Mouse (Mus musculus): ENCODE results near the gene Cd80. TPM values are rescaled to one million over a fixed set of nuclear protein-coding genes. Genes with fewer than 3 reads are reported as not detected.

Gene Cd80
- 0.30 and 0.39 TPM in 2 replicates for polyA plus RNA-seq (2014; fragmentation: Nextera tagmentation; extraction: Ambion mirVana)

DNA sequence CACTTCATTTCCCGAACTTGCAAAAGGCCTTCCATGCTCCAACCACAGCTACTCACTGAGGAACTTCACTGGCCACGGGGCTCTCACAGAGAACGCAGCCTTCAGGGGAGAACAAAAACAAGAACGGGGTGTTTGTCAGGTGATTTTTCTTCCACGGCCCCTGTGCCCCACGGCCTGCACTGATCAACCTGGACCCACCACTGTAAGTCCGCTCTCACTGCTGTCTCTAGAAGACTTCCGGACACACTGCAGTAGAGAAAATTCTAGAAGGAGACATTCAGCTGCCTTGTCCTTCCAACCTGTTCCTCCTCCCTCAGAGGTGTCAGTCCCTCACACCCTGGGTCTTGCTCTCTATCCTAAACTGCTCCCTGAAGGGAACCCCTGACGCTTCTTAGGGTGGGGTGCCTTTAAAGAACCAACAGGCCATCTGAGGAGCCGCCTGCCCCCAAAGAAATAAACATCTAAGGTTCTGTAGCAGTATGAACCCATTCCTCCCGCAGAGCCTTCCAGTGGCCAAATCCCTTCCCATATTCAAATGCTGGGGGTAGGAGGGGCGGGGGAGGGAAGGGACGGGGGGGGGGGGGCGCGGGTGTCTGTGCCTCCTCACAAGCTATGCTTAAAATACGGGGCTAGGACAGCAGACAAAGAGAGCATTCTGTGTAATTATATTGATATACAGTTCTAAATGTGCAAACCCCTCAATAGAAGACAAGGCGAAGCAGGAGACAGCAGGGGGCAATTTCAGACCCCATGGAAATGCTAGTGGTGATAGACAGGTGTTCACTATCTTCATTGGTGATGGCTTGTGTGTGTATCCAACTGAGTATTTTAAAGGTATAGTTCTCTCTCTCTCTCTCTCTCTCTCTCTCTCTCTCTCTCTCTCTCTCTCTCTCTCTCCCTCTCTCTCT, at the start of gene Cd80:
Gene Cd80, plus strand, starts transcription at position 51 of the 908 bp plus-strand sequence.
- DNase-seq (no peak), ATAC-seq (ENCODE audit: insufficient read depth) (no peak)
- Histone ChIP-seq H3K4me1 (ENCODE audit: insufficient read depth) (no peaks in the 10 kb centered on the region), H3K4me3 (ENCODE audit: low read depth, low read length) (no peak within 1 kb of the TSS), H3K27ac (ENCODE audit: low read depth) (no peak within 1 kb of the TSS), H3K36me3 (ENCODE audit: insufficient read depth) (no peaks in the 10 kb centered on the region), H3K27me3 (ENCODE audit: insufficient read depth, low read length) (no peaks in the 10 kb centered on the region), H3K4me2 (no peak within 1 kb of the TSS), H3K9ac (no peak within 1 kb of the TSS; the same call in 1 of the 2 replicates), H3K9me3 (ENCODE audit: low read depth, low read length) (no peaks in the 10 kb centered on the region)
- no peak for TF ChIP-seq CTCF (IDR thresholded peaks at IDR 0.05; ENCODE audit: low read depth)
- 61% methylated on average over 16 of the region's 17 CpGs for WGBS

DNA sequence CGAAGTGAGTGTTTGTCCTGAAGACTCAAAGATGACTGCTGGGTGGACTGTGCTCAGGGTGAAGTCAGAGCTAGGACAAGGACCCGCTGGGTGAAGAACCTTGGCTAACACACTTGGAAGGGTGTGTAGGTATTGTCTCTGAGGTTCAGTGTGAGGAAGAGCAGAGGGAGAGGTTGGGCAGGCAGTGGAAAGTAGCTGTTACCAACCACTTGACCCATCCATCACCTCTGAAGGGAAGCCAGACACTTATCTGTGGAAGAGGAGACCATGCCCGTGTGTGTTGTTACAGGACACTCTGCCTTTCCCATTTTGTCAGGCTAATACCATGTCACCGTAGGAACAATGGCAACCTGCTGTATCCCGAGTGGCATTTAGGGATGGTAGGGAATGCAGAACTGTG, 49.1 kb upstream of the Cd80 start:
- ATAC-seq (ENCODE audit: insufficient read depth) (no peak), DNase-seq (no peak)
- no peak for TF ChIP-seq CTCF (IDR thresholded peaks at IDR 0.05; ENCODE audit: low read depth)
- WGBS: 62% methylated on average over 5 of the region's 5 CpGs
- no peaks in the 10 kb centered on the region for H3K9me3 ChIP-seq (ENCODE audit: low read depth, low read length)
- H3K27ac ChIP-seq (ENCODE audit: low read depth): no peak overlapping the region
- H3K36me3 ChIP-seq (ENCODE audit: insufficient read depth): no peaks in the 10 kb centered on the region
- no peaks in the 10 kb centered on the region for H3K27me3 ChIP-seq (ENCODE audit: insufficient read depth, low read length)
- H3K4me2 ChIP-seq: no peak overlapping the region
- H3K4me1 ChIP-seq (ENCODE audit: insufficient read depth): no peaks in the 10 kb centered on the region
- no peak overlapping the region for H3K4me3 ChIP-seq (ENCODE audit: low read depth, low read length)
- no peak overlapping the region for H3K9ac ChIP-seq

DNA sequence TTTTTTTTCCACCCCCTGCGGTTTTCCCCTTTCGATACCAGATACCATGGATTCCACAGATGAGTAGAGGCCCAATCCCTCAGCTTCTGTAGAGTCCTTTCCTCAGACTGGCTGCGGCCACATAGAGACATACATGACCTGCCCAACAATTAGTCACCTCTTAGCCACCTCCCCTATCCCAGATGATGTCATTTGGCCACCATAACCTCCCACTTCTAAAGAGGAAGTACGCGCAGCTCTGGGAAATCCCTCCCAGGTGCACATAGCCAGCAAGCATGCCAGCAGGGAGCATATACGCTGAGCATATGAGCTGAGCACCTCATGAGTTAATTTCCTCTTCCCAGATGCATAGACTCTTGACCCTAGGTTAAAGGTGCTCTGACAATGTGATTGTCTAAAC, 48.7 kb upstream of the Cd80 start:
- no peak overlapping the region for H3K4me2 ChIP-seq
- H3K4me3 ChIP-seq (ENCODE audit: low read depth, low read length): no peak overlapping the region
- no peaks in the 10 kb centered on the region for H3K36me3 ChIP-seq (ENCODE audit: insufficient read depth)
- ATAC-seq (ENCODE audit: insufficient read depth) (no peak), DNase-seq (no peak)
- no peaks in the 10 kb centered on the region for H3K4me1 ChIP-seq (ENCODE audit: insufficient read depth)
- no peak overlapping the region for H3K9ac ChIP-seq
- TF ChIP-seq CTCF (IDR thresholded peaks at IDR 0.05; ENCODE audit: low read depth): no peak
- 73% methylated on average over 6 of the region's 6 CpGs for WGBS
- H3K9me3 ChIP-seq (ENCODE audit: low read depth, low read length): no peaks in the 10 kb centered on the region
- H3K27ac ChIP-seq (ENCODE audit: low read depth): no peak overlapping the region
- no peaks in the 10 kb centered on the region for H3K27me3 ChIP-seq (ENCODE audit: insufficient read depth, low read length)

DNA sequence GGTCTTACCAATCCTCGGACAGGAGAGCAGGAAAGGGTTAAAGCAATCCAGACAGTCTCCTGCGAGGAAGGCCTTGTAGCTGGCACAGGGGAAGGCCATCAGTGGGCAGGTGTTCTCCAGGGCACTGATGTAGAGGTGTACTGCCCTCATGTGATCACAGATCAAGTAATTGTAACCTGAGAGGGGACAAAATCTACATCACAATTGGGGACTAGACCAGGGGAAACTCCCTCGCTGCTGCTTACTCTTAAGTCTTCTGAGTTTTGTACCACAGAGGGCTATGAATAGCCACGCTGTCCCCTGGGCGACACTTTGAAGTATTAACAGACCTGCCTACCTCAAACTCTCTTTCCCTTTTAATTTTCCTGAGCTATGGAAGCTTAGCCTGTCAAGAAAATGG, 47.8 kb upstream of the Cd80 start:
- Histone ChIP-seq H3K27ac (ENCODE audit: low read depth) (no peak overlapping the region), H3K4me2 (no peak overlapping the region), H3K4me3 (ENCODE audit: low read depth, low read length) (no peak overlapping the region), H3K36me3 (ENCODE audit: insufficient read depth) (no peaks in the 10 kb centered on the region), H3K4me1 (ENCODE audit: insufficient read depth) (no peaks in the 10 kb centered on the region), H3K9me3 (ENCODE audit: low read depth, low read length) (no peaks in the 10 kb centered on the region), H3K27me3 (ENCODE audit: insufficient read depth, low read length) (no peaks in the 10 kb centered on the region), H3K9ac (no peak overlapping the region)
- ATAC-seq (ENCODE audit: insufficient read depth) (no peak), DNase-seq (no peak)
- 45% methylated on average over 5 of the region's 5 CpGs for WGBS
- TF ChIP-seq CTCF (IDR thresholded peaks at IDR 0.05; ENCODE audit: low read depth): no peak

DNA sequence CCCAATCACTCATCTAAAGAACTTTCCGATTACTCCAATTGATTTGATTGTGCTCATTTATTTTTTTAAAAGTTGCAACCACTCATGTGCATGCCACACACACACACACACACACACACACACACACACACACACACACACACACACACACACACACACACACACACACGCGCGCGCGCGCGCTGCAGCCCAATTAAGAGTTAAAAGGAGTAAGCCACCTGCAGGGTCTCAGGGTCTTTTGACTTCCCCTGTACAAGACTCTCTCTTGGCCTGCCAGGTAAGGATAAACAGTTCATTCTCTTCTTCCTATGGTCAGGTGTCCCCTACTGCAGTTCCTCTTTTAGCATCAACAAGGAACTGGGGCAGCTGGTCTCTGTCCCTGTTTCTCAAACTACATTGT, 46.9 kb upstream of the Cd80 start:
- Histone ChIP-seq H3K36me3 (ENCODE audit: insufficient read depth) (no peaks in the 10 kb centered on the region), H3K27ac (ENCODE audit: low read depth) (no peak overlapping the region), H3K27me3 (ENCODE audit: insufficient read depth, low read length) (no peaks in the 10 kb centered on the region), H3K4me1 (ENCODE audit: insufficient read depth) (no peaks in the 10 kb centered on the region), H3K4me2 (no peak overlapping the region), H3K9me3 (ENCODE audit: low read depth, low read length) (no peaks in the 10 kb centered on the region), H3K9ac (no peak overlapping the region), H3K4me3 (ENCODE audit: low read depth, low read length) (no peak overlapping the region)
- no peak for TF ChIP-seq CTCF (IDR thresholded peaks at IDR 0.05; ENCODE audit: low read depth)
- no peak for DNase-seq
- ATAC-seq (ENCODE audit: insufficient read depth): no peak
- 92% methylated on average over 8 of the region's 8 CpGs for WGBS

DNA sequence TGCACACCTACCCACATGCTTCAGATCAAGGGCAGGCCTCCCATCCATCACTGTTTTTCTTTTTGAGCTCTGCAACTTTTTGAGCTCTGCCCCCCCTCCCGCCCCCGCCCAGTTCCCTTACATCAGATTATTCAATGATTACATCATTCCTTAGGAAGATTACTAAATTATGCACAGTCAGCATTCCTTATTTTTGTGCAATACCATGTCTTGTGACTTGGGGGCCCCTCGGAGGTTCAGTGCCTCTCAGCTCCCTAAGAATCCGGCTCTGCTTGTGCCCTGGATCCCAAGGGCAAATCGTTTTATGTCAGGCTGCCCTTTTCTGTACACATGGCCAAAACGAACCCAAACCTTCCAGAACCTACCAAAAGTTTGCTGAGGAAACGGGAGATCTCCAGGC, 40.4 kb upstream of the Cd80 start:
- H3K27ac ChIP-seq (ENCODE audit: low read depth): no peak overlapping the region
- H3K27me3 ChIP-seq (ENCODE audit: insufficient read depth, low read length): no peaks in the 10 kb centered on the region
- H3K4me2 ChIP-seq: no peak overlapping the region
- no peaks in the 10 kb centered on the region for H3K4me1 ChIP-seq (ENCODE audit: insufficient read depth)
- H3K9ac ChIP-seq: no peak overlapping the region
- DNase-seq: no peak
- no peak for TF ChIP-seq CTCF (IDR thresholded peaks at IDR 0.05; ENCODE audit: low read depth)
- H3K36me3 ChIP-seq (ENCODE audit: insufficient read depth): no peaks in the 10 kb centered on the region
- no peak overlapping the region for H3K4me3 ChIP-seq (ENCODE audit: low read depth, low read length)
- no peak for ATAC-seq (ENCODE audit: insufficient read depth)
- WGBS: 74% methylated on average over 7 of the region's 7 CpGs
- H3K9me3 ChIP-seq (ENCODE audit: low read depth, low read length): no peaks in the 10 kb centered on the region

DNA sequence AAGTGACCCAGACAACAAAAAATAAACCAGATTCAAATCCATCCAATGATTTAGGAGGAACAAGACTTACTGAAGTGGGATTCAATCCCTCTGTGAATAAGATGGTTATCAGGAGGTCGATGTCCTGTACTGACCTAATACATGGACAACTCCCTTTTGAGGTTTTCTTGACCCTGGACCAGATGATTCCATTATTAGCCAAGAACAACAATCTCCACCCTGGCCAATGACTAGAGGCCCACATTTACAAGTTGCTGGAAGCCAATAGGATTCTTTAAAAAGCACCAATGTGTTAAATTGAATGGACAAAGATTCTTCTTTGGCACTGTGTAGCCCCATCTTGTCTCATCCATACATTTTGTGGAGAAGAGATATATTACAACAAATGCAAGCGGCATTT, 30.0 kb upstream of the Cd80 start:
- no peaks in the 10 kb centered on the region for H3K9me3 ChIP-seq (ENCODE audit: low read depth, low read length)
- H3K9ac ChIP-seq: no peak overlapping the region
- H3K4me1 ChIP-seq (ENCODE audit: insufficient read depth): no peaks in the 10 kb centered on the region
- H3K4me3 ChIP-seq (ENCODE audit: low read depth, low read length): no peak overlapping the region
- WGBS: 82% methylated on average over 2 of the region's 2 CpGs
- DNase-seq (no peak), ATAC-seq (ENCODE audit: insufficient read depth) (no peak)
- no peaks in the 10 kb centered on the region for H3K27me3 ChIP-seq (ENCODE audit: insufficient read depth, low read length)
- no peak for TF ChIP-seq CTCF (IDR thresholded peaks at IDR 0.05; ENCODE audit: low read depth)
- H3K4me2 ChIP-seq: no peak overlapping the region
- no peaks in the 10 kb centered on the region for H3K36me3 ChIP-seq (ENCODE audit: insufficient read depth)
- no peak overlapping the region for H3K27ac ChIP-seq (ENCODE audit: low read depth)
